Mouse (Mus musculus): ENCODE data around the gene Uso1. TPM values are rescaled to one million over a fixed set of nuclear protein-coding genes. Genes with fewer than 3 reads are reported as not detected.

Uso1 gene
- polyA plus RNA-seq, 1 experiment from 2014 or later, result 42.6 TPM

Other genes starting within 250 kb of the Uso1 start
- gene Rchy1, start 174.9 kb upstream of the Uso1 start, polyA plus RNA-seq (2015; fragmentation: Nextera tagmentation; extraction: Ambion mirVana), result 67.6 and 70.0 TPM in 2 replicates
- gene Odaph, start 150.5 kb upstream of the Uso1 start, polyA plus RNA-seq (2015; fragmentation: Nextera tagmentation; extraction: Ambion mirVana), result not detected in 2 replicates
- 1.4 and 2.1 TPM in 2 replicates for gene Cdkl2, start 94.1 kb upstream of the Uso1 start, polyA plus RNA-seq (2015; fragmentation: Nextera tagmentation; extraction: Ambion mirVana)
- gene G3bp2, start 54.2 kb upstream of the Uso1 start, polyA plus RNA-seq (2015; fragmentation: Nextera tagmentation; extraction: Ambion mirVana), result 337 and 342 TPM in 2 replicates
- not detected in 2 replicates for gene U90926, start 77.5 kb downstream of the Uso1 start, polyA plus RNA-seq (2015; fragmentation: Nextera tagmentation; extraction: Ambion mirVana)
- gene Ppef2, start 118.3 kb downstream of the Uso1 start, polyA plus RNA-seq (2015; fragmentation: Nextera tagmentation; extraction: Ambion mirVana), result 0.38 TPM in 1 of 2 replicates, not detected in the other
- 4.7 and 5.4 TPM in 2 replicates for gene Naaa, start 140.2 kb downstream of the Uso1 start, polyA plus RNA-seq (2015; fragmentation: Nextera tagmentation; extraction: Ambion mirVana)
- 33.9 and 39.8 TPM in 2 replicates for gene Sdad1, start 172.5 kb downstream of the Uso1 start, polyA plus RNA-seq (2015; fragmentation: Nextera tagmentation; extraction: Ambion mirVana)
- not detected in 2 replicates for gene Cxcl9, start 190.1 kb downstream of the Uso1 start, polyA plus RNA-seq (2015; fragmentation: Nextera tagmentation; extraction: Ambion mirVana)
- 2.3 and 4.1 TPM in 2 replicates for gene Art3, start 193.9 kb downstream of the Uso1 start, polyA plus RNA-seq (2015; fragmentation: Nextera tagmentation; extraction: Ambion mirVana)
- 0.22 TPM in 1 of 2 replicates, not detected in the other for gene Cxcl10, start 211.0 kb downstream of the Uso1 start, polyA plus RNA-seq (2015; fragmentation: Nextera tagmentation; extraction: Ambion mirVana)

Measured in forebrain, embryonic 13.5 days (tissue).